Mouse (Mus musculus): Measurements from ENCODE around the gene Frmd8.
"Not testable (repeated sequence)": the region's sequence is repeated elsewhere in the genome, so short reads cannot be mapped to it uniquely, and the experiment has no call there.

Frmd8 gene

DNA sequence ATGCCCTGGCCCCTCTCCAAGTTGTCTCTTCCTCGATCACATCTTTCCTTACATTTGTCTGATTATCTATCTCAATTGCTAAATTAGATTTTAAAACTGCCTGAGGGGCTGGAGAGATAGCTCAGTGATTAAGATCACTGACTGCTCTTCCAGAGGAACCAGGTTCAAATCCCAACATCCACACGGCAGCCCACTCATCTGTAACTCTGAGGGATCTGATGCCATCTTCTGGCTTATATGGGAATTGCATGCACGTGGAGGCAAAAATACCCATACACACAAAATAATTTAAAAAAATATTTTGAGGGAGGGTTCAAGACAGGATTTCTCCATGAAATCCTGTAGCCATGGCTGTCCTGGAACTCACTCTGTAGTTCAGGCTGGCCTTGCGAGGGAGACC lies 10.8 kb upstream of the Frmd8 start:
- DNase-seq (ENCODE audit: low read depth, low spot score) = no peak

DNA sequence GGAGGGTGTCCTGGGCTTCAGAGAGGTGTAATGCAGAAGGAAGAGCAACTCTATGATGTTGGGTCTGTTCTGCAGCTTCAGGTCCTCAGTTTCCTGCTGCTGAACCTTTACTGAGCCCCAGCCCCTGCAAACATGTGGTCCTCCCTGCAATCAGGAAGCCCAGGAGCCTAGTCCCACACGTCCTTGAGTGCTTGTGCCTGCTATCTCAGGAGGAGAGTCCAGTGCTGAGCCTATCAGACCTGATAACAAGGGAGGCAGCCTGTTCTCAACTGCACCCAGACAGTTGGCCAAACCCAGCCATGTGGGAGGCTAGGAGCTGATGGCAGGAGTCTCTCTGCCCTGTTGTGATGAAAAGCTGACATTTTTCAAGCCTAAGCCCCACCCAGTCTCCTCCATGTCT lies 8.9 kb upstream of the Frmd8 start:
- DNase-seq (ENCODE audit: low read depth, low spot score) = no peak

DNA sequence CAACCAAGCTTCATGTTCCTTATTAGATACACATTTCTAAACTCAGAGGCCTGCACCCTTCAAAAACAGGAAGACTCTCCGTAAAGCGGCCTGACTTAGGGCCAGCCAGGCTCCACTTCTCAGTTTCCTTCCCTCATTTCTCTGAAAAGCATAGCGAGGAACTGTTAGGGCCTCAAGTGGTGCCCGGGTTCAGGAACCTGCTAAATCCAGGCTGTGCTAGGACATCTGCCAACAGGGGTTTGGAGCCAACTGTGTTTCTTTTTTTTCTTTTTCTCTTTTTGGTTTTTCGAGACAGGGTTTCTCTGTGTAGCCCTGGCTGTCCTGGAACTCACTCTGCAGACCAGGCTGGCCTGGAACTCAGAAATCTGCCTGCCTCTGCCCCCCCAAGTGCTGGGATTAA lies 7.0 kb upstream of the Frmd8 start:
- not testable (repeated sequence) for DNase-seq (ENCODE audit: low read depth, low spot score)

DNA sequence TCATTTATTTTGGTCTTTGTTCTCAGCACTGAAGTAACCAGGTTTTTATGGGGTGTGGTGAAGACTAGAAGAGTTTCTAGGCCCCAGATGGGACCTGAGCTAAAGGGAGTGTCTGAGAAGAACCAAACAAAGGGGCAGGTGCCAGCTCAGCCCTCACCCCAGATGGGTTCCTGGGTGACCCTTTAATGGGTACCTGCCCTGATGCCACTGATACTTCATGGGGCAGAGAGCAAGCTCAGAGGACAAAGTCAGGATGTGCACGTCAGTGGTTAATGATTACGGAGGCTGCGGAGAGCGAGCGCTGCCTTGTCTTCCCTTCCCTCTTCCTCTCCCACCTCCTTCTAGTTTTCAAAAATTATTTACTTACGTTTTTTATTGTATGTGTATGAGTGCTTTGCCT lies 6.1 kb upstream of the Frmd8 start:
- no peak for DNase-seq (ENCODE audit: low read depth, low spot score)

DNA sequence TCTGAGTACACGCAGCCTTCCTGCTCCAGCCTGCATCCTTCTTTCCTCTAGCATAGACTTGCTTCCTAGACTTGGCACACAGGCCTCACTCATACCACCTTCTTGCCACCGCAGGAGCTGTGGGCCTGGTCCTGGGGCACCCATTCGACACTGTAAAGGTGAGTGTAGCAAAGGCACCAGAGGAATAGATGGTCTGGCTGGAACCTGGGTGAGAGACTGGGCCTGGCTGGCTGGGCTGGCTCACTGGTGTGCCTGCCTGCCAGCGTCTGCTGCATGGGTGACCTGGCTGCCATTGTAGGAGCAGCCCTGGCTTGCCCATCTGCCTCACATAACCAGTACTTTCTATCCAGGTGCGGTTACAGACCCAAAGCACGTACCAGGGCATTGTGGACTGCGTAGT lies 4.7 kb upstream of the Frmd8 start:
- no peak for DNase-seq (ENCODE audit: low read depth, low spot score)

DNA sequence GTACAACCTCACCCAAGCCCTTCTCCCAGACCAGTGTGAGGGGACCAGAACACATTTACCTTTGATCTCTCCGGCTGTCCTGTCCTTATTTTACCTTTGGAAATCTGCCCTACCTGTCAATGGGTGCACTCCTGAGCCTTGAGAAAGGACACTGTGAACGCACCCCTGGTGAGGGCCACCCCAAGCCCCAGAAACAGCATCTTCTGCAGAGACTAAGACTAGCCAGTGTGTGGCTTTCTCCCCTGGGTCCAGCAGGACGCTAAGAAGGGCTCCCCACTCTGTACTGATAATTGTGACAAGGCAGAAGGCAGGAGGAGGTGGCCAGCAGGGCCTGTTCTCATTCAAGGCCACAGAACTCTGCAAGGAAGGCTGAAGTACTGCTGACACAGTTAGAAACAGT lies 3.8 kb upstream of the Frmd8 start:
- DNase-seq (ENCODE audit: low read depth, low spot score) = no peak

DNA sequence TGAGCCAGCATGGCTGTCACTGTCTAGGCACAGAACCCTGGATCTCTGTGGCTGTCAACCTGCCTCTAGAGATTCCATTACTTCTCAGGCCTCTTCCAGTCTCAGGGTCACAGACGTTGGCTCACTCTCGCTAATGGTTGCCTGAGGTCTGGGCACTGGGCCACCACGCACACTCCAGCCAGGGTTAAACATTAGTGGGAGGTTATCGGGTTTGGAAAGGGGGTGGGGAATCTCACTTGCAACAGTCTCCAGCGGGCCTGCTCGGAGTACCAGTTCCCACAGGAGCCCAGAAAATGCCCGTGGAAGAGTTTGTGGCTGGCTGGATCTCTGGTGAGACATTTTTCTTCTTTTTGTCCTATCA lies 3.3 kb upstream of the Frmd8 start:
- no peak for DNase-seq (ENCODE audit: low read depth, low spot score)

DNA sequence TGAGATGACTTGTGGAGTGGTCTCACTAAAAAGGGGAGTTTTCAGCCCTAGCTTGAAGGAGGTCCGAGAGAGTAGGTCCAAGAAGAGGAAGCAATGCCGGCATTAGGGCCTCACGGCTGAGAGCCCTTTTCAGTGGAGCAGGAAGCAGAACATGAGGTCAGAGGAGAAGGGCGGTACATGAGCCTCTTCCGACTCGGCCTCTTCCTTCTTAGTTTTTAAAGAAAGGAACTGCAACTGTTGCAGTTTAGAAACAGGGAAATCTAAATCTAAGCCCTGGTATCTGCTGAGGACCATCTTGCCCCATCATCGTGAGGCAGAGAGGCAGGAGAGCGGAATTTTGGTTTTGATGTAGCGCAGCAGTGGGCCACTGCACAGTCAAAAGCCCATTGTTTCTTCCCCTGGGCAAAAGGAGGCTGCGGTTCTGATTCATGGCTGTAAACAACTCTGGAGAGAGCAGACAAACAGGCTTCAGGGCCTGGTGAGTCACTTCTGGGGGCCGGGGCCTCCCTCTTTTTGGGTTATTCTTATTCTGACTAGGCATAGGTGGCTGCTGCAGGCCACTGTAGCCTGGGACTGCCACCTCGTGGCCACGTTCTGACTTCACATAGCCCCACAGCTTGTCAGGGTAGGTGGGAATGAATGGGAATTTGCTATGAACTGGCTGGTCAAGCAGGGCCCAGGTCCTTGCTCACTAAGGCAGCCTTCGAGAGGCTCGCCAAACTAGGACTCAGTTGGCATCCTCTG lies 2.7 kb upstream of the Frmd8 start, which contains the start of gene Slc25a45:
Gene Slc25a45 (plus strand): TSS at position 191 of the 744 bp plus-strand sequence.
- DNase-seq (ENCODE audit: low read depth, low spot score) = no peak

DNA sequence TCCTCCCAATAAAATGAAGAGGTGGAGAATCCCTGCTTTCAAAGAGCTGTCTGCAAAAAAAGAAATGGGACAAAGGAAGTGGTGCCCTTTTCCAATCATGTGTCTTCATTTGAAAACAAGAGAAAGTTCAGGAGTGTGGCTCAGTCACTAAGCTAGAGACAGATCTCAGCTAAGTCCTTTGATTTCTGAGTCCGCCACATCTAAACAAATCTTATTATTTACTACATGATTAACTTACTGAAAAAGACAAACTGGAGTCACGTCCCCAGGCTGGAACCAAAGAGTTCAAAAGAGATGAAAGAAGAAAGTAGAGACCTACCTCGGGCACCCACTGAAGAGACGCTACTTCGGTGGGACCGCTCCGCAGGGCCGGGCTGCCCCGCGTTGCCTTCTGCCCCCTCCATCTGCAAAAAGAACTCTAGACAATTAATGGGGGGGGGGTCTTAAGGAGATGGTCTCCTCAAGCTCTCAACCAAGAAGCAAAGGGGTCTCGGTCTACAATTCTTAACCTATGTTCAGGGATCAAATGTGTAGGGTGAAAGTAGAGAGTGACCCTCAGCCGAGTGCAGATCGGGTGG lies 594 bp downstream of the Frmd8 start:
- no peak for DNase-seq (ENCODE audit: low read depth, low spot score)

DNA sequence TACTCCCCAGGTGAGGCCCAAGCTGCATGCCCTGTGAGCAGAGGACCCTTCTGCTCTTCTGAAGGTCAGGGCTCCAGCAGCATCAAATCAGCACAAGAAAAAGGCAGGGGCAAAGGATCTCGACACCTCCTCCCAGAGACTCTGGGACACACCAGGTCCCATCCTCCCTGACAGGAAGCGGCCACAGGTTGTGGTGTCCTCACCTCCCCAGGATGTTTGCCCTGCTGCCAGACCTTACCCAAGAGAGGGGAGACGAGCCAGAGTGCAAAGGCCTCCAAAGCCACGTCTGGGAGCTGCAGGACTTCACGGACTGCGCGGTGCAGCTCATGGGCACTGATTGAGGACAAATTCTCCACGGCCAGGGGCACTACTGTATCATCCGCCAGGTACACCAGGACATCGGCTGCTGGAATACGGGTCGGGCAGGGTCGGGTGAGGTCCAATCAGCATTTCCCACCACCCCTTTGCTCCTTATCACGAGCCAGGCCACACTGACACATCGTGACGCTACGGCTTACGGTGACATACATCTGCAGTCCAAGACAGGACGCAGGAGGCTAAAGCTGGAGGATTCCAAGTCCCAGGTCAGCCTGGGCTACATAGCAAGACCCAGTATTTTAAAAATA lies 2.0 kb downstream of the Frmd8 start:
- DNase-seq (ENCODE audit: low read depth, low spot score) = no peak

DNA sequence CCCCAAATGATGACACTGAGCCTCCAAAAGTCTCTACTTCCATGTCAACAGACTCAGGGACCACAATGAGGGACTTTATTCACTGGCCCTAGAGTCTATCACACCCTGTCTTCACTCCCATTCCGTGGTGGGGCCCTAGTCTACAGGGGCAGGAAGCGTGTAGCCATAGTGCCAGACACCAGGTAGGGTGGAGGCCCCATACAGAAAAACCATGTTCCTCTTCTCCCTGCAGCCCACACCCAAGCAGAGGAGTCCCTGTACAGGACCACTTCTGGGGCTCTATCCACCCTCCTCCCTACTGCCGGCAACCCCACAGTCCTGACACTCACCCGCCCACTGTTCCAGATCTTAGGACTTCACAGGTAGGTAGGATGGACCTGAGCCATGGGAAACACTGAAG lies 2.5 kb downstream of the Frmd8 start:
- DNase-seq (ENCODE audit: low read depth, low spot score) = no peak

DNA sequence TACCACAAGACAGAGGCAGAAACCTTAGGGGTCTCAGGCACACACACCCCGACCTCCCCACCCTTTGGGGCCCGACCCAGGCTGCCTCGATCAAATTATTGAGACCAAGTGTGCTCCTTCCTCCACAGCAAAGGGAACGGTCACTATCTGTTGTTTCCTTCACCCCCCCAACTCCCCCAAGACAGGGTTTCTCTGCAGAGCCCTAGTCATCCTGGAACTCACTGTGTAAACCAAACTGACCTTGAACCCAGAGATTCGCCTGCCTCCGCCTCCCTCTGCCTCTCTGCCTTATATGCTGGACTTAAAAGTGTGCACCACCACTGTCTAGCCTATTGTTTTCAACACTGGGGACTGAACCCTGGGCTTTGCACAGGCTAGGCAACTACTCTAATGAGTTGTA lies 3.4 kb downstream of the Frmd8 start:
- DNase-seq (ENCODE audit: low read depth, low spot score) = no peak

DNA sequence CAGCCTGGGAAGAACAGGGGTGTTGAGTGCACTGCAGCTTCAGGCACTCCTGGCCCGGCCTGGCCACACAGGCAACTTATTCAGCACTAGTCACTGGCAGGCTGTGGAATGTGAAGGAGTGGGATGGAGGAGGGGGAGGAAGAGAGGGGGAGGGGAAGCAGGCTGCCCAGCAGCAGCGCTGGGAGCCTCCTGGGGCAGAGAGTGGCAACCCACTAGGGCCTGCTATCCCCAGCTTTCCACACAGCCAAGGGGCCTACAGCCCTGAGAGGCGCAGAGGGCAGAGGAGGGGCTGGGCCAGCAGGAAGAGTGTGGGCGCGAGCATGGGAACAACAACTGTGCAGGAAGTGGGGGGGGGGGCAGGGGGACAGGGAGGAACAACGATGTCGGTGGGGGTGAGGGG lies 3.8 kb downstream of the Frmd8 start:
- DNase-seq (ENCODE audit: low read depth, low spot score) = no peak

DNA sequence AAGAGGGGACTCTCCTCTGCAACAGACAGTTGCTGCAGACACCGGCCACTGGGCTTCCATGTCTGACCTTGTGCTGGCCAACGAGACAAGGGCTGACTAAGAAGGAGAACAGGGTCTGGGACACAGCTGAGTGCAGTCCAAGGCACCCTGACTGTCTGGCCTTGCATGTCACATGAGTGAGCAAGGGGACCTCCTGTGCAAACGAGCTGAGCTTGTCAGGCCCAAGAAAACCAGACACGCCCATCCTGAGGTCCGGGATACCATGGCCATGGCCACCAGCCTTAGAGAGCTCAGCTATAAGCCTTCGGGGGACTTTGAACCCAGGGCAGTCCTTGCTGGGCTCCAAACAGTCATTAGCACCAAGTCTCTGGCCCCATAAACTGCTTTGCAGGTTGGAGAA lies 7.0 kb downstream of the Frmd8 start:
- no peak for DNase-seq (ENCODE audit: low read depth, low spot score)

DNA sequence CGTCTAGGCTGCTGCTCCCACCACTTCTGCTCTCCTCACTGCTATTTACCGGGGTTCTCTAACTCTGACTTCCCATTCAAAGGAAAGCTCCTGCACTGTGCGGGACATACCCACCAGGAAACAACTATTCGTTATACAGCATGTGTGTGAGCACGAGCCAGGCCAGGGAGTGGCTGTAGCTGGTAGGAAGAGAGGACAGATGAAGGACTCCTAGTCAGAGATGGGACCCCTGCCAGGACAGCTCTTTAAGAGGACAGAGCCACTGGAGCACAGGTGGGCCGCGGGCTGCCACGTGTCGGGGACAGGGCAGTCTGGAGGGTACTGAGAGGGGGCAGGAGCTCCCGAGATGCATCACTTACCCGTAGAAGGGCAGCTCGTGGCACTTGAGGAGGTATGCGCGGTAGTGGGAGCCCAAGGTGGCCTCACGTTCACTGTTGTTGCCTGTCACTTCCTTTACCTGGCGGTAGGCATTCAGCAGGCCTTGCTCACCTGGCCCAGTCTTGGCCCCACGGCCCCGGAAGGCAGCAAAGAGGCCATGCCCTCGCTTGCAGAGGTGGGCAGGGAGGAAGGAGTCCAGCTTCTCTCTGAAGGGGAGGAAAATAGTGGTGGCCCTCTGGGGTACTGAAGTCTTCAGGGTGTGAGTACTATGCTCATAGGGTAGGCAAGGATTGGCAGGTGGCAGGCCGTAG lies 10.2 kb downstream of the Frmd8 start:
- DNase-seq (ENCODE audit: low read depth, low spot score) = no peak

DNA sequence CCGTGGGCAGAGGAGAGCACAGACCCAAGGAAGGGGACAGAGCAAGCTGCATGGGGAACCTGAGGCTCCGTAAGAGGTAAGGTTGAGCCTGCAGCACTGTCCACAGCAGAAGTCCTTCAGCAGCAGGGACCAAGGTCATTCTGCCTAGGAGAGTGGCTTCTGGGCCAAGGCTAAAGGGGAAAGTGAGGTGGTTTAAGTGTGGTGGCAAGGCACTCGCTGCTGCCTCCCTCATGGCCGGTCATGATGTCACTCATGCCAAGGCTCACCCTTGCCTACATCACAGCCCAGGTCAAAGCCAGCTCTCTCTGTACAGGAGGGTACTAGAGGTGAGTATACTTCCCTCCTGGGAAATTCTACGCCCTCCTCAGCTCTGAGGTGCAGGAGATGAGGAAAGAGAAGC lies 11.3 kb downstream of the Frmd8 start:
- no peak for DNase-seq (ENCODE audit: low read depth, low spot score)

DNA sequence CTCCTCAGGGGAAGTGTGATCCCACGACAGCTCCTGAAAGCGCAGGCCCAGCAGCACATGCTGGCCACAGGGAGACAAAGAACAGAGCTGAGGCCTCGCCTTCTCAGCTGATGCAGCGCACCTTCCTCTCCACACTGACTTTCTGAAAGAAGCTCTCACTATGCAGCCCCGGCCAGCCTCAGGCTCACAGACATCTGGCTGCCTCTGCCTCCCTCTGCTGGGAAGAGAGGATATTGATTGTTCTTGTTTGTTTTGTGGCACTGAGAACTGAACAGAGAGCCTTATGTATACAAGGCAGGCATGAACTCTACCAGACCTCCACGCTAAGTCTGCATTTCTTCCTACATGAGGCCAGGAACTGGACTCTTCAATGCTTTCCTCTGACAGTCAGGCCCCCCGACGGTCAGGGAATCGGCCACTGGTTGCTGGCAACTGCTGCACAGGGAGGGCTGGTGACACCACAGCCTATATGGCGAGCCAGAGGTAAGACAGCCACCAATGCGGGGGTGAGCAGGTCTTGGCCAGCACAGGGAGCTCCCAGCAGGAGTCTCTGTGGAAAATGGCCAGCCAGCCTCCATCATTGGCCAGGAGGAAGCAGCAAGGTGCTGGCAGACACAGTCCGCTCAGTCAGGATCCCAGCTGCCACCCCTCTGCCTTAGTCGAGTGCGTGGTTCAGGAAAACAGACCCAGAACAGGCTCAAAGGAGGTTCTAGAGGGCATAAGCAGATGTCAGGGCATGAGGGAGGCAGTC lies 12.6 kb downstream of the Frmd8 start:
- DNase-seq (ENCODE audit: low read depth, low spot score) = no peak

DNA sequence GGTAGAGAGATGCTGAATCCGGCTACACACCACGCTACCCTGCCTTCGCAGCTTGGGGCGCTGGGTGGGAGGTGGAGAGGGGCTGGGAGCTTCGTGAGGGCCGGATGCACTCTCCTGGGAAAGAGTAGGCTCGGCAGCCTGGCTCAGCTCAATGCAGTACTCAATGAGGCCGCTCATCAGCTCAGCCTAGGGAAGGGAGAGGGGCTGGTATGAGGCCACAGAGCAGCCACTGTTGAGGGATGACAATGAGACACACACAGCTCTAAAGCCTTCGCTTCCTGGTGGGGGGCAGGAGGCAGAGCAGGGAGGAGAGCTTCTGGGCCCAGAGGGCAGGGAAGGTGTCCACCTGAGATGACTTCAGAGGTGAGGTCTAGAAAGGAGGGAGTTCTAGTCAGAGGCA lies 18.5 kb downstream of the Frmd8 start:
- no peak for DNase-seq (ENCODE audit: low read depth, low spot score)

DNA sequence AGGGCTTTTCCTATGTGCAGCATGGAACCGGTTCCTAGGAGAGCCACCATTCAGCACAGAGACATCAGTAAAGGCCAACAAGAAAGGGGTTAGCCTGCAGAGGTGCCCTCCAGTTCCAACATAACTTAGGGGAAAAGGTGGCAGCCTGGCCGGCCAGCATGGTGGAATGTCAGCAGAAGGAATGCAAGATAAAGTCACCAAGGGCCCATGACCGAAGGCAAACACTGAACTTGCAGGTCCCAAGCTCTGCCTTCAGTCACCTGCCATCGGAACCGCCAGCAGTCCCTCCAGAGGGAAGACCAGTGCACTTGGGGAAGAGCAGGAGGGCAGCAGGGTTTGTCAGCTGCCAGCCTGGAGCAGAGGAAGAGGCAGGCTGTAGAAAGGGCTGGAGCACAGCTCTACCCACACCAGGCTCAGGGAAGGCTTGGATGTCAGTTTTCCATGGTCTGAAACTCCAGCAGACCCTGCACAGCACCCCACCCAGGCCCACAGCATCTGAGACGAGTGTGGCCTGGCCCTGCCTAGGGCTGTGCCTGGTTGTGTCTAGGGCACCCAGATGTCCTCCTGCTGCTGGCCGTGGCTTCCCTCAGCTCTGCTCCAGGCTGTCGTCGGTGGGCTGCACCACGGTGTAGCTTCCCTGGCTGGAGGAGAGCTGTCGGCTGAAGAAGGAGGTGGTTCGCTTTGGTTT lies 22.9 kb downstream of the Frmd8 start:
- DNase-seq (ENCODE audit: low read depth, low spot score) = no peak

DNA sequence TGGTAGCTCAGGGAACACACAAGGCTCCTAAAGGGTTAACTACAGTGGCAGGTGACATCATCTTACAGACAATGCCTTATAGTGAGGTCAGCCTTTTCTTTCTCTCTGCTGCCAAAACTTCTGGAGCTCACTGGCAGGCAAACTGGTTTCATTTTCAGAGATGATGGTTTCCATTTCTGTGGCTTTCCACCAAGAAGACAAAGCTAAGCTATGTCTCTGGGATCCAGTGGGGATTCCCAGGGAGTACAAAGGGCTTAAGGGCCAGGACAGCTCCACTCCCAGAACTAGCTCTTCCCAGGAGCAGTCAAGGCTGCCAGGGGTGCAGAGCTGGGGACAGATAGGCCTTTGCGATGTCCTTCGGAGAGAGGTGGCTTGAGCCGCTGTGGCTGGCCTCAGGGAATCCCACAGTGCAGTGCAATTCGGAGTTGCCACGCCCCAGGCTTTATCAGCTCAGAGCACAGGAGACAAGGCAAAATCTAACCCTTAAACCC lies 23.5 kb downstream of the Frmd8 start:
- no peak for DNase-seq (ENCODE audit: low read depth, low spot score)

DNA sequence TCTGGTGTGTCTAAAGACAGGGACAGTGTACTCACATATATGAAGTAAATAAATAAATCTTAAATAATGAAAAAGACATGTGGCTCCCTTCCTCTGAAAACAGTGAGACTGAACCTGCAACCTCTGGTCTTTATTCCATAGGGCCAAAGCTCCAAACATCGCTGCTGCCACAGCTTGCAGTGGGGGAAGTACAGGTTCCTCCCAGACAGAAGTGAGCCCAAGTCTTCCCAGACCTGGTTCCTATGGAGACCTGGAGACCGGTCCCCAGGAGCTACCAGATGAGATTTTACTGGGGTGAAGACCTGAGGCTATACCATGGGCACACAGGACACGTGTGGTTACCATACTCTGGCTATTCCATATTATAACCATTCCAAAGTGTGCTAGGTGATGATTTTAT lies 24.2 kb downstream of the Frmd8 start:
- no peak for DNase-seq (ENCODE audit: low read depth, low spot score)
